Mouse (Mus musculus): ENCODE data around the gene Syk. TPM values are rescaled to one million over a fixed set of nuclear protein-coding genes. Genes with fewer than 3 reads are reported as not detected.

The Syk gene
- polyA plus RNA-seq, 1 experiment = 55.7 TPM

DNA sequence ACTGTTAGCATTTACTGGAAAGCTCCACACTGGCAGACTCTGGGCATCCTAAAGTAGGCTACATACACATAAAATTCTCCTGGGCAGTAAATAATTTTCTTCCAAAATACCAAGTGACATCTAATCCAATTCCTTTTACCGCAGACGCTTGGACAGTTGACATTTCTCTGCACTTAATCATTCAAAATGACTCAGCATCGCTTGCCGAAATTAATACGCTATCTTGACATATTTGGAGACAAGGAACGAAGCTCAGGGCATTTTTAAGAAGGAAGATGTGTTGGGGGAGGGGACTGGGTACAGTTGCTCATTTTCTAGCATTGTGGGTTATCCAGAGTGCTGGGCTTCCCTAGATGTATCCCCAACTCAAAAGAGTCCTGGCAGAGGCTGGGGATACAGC lies 36.7 kb upstream of the Syk start:
- Histone ChIP-seq H3K4me1 (peaks cover 96% of the 10 kb centered on the region), H3K4me3 (replicated peaks) (no peak overlapping the region), H3K27me3 (replicated peaks) (no peaks in the 10 kb centered on the region), H3K9me3 (peaks cover 7% of the 10 kb centered on the region; the same call in 1 of the 2 replicates), H3K36me3 (replicated peaks; ENCODE audit: low read length) (peaks cover 27% of the 10 kb centered on the region)
- TF ChIP-seq GATA1 (IDR thresholded peaks at IDR 0.05; ENCODE audit: borderline replicate concordance, low read length) (no peak), FLI1 (IDR thresholded peaks at IDR 0.05; ENCODE audit: low read length) (no peak)

DNA sequence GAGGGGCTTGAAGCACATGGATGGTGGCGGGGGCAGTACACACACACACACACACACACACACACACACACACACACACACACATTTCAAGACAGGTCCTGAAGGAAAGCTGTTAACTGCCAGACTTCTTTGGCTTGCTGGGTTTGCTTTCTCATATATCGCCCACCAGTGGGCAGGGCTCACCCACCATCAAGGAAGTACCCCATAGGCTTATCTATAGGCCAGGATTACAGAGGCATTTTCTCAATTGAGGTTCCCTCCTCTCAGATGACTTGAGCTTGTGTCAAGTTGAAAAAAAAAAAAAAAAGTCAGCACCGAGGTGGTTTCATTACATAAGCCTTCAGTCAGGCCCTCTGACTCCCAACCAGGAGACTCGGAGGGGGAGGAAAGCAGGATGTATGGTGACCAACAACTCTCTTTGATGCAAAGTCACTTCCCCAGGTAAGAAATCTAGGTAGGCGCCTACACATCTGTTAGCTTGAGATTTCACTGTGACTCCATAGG lies 32.2 kb upstream of the Syk start:
- Histone ChIP-seq H3K4me1 (peaks cover 97% of the 10 kb centered on the region), H3K4me3 (replicated peaks) (peak overlapping the region; percentile 89), H3K27me3 (replicated peaks) (no peaks in the 10 kb centered on the region), H3K36me3 (replicated peaks; ENCODE audit: low read length) (peaks cover 56% of the 10 kb centered on the region), H3K9me3 (peaks cover 7% of the 10 kb centered on the region; the same call in 1 of the 2 replicates)
- no peak; the same call in 2 of the 3 replicates for TF ChIP-seq GATA1 (IDR thresholded peaks at IDR 0.05; ENCODE audit: borderline replicate concordance, low read length)
- no peak for TF ChIP-seq FLI1 (IDR thresholded peaks at IDR 0.05; ENCODE audit: low read length)

DNA sequence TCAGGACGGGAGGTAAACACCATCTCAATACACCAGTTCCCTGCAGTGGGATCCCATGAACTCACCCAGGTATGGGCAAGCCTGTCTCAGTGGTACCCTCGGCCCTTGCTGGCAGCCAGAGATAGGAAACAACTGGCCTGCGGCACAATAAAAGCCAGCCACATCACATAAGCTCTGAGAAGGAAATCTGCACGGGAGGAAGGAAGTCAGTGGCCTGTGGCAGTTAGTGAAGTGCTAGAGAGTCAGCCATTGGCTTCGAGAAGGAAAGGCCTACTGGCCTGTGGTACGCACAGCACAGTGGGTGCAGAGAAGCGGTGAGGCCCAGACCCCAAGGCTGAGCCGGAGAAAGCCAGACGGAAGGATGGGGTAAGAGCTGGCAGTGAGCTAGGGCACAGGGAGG lies 31.7 kb upstream of the Syk start:
- H3K27me3 ChIP-seq (replicated peaks) = no peaks in the 10 kb centered on the region
- H3K9me3 ChIP-seq = peaks cover 7% of the 10 kb centered on the region; the same call in 1 of the 2 replicates
- TF ChIP-seq FLI1 (IDR thresholded peaks at IDR 0.05; ENCODE audit: low read length) (no peak), GATA1 (IDR thresholded peaks at IDR 0.05; ENCODE audit: borderline replicate concordance, low read length) (no peak)
- H3K4me3 ChIP-seq (replicated peaks) = peak overlapping the region; percentile 89
- peaks cover 58% of the 10 kb centered on the region for H3K36me3 ChIP-seq (replicated peaks; ENCODE audit: low read length)
- peaks cover 95% of the 10 kb centered on the region for H3K4me1 ChIP-seq

DNA sequence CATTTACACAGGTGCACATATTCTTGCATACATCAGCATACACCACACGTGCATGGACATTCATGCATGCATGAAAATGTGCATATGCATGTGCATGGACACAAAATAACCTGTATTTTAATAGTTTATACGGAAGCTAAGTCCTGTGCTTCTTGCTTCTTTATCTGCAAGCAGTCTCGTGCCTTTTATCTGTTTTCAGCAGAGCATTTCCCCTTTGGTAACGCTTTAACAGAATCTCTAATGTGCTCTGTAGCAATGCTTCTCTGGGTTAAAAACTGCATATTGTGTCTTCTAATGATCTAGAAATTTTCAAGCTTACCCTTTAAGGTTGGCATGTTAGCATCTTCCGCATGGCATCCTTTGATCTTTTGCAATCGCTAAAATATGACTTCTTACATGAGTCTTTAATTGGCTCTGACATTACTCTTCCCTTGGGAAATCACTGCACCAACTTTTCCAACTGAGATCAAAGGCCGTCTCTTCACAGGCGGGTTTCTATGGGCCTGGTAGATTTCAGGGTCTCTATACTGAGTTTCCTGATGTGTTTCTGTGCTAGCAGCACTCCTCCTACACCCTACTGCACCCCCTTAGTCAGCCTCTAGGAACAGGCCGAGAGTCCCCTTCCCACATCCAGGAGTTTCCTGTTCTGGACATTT lies 30.0 kb upstream of the Syk start:
- H3K27me3 ChIP-seq (replicated peaks) = no peaks in the 10 kb centered on the region
- H3K4me3 ChIP-seq (replicated peaks) = peak overlapping the region; percentile 69
- peaks cover 69% of the 10 kb centered on the region for H3K36me3 ChIP-seq (replicated peaks; ENCODE audit: low read length)
- peaks cover 5% of the 10 kb centered on the region; the same call in 1 of the 2 replicates for H3K9me3 ChIP-seq
- H3K4me1 ChIP-seq = peaks cover 91% of the 10 kb centered on the region
- TF ChIP-seq GATA1 (IDR thresholded peaks at IDR 0.05; ENCODE audit: borderline replicate concordance, low read length) (no peak), FLI1 (IDR thresholded peaks at IDR 0.05; ENCODE audit: low read length) (no peak)

DNA sequence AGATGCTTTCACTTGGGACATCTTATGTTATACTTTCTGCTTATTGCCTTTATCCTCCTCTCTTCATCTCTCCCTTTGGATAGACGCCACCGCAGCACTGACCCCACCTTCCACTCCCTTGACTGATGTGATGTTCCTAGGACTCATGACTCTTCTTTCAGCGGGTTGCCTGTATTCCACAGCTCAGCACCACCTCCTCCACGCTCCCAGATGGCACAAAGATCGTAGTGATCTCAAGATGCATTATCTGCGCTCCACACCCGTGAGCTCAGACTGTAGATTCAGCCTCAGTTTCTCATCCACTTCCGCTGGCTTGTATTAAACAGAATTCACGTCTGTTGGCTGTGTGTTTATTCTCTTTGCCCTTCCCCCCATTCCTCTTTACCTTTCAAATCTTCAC lies 28.3 kb upstream of the Syk start:
- no peaks in the 10 kb centered on the region for H3K9me3 ChIP-seq
- H3K4me3 ChIP-seq (replicated peaks) = no peak overlapping the region
- no peak for TF ChIP-seq FLI1 (IDR thresholded peaks at IDR 0.05; ENCODE audit: low read length)
- no peak for TF ChIP-seq GATA1 (IDR thresholded peaks at IDR 0.05; ENCODE audit: borderline replicate concordance, low read length)
- peaks cover 86% of the 10 kb centered on the region for H3K4me1 ChIP-seq
- H3K27me3 ChIP-seq (replicated peaks) = no peaks in the 10 kb centered on the region
- H3K36me3 ChIP-seq (replicated peaks; ENCODE audit: low read length) = peaks cover 72% of the 10 kb centered on the region

DNA sequence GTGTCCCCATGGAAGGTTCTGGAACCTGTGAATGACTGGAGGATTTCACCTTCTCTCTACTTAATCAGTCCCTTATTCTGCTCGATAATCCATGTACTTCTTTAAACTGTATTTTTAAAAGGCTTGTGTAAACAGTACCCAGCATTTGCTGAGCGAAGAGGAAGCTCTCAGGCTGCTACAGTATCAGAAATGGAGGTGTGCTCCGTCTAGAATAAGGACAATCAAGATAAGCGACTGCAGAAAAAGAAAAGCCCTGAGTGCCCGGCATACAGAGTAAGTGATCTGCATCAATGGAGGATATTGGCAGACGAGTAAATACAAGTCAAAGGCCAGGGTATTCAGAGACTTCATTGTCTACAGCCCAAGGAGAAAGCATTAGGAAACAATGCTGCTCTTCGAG lies 25.6 kb upstream of the Syk start:
- no peak for TF ChIP-seq FLI1 (IDR thresholded peaks at IDR 0.05; ENCODE audit: low read length)
- no peak for TF ChIP-seq GATA1 (IDR thresholded peaks at IDR 0.05; ENCODE audit: borderline replicate concordance, low read length)
- Histone ChIP-seq H3K4me1 (peaks cover 86% of the 10 kb centered on the region), H3K36me3 (replicated peaks; ENCODE audit: low read length) (peaks cover 91% of the 10 kb centered on the region), H3K27me3 (replicated peaks) (no peaks in the 10 kb centered on the region), H3K4me3 (replicated peaks) (no peak overlapping the region), H3K9me3 (no peaks in the 10 kb centered on the region)

DNA sequence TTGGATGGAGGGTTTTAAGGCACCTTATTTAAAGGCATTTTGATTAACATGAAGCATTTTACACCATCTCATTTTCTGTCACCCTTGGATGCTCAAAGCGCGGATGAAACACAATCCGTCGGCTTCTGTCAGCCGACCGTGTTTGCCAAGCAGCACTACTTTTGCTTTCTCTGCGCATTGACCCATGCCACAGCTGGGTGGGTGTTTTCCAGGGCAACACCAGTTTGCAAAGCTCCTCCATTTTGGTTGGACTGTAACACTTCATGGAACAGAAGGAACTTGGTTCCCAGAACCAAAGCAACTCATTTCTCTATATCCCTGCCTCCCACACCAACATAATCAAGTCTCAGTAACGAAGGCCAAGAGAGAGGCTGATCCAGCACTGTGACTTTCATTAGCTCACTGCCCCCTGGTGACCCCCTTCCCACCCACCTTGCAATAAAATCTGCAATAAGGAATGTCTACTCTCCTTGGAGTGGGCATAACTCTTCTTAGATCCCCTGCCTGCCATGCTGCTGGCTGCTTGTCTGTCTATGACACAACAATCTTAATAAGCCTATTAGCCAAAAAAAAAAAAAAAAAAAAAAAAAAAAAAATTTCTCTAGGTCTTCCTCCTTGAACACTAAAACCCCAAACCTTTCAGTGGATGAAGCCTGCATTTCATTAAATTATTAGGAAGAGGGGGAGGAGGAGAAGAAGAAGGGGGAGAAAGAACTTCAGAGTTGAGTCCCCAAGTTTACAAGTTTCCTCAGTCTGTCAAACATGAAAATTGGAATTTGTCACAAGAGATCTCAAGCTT lies 21.4 kb upstream of the Syk start:
- H3K36me3 ChIP-seq (replicated peaks; ENCODE audit: low read length) = peaks cover 84% of the 10 kb centered on the region
- peaks cover 88% of the 10 kb centered on the region for H3K4me1 ChIP-seq
- no peaks in the 10 kb centered on the region for H3K9me3 ChIP-seq
- H3K4me3 ChIP-seq (replicated peaks) = no peak overlapping the region
- TF ChIP-seq GATA1 (IDR thresholded peaks at IDR 0.05; ENCODE audit: borderline replicate concordance, low read length) (no peak), FLI1 (IDR thresholded peaks at IDR 0.05; ENCODE audit: low read length) (no peak)
- no peaks in the 10 kb centered on the region for H3K27me3 ChIP-seq (replicated peaks)

DNA sequence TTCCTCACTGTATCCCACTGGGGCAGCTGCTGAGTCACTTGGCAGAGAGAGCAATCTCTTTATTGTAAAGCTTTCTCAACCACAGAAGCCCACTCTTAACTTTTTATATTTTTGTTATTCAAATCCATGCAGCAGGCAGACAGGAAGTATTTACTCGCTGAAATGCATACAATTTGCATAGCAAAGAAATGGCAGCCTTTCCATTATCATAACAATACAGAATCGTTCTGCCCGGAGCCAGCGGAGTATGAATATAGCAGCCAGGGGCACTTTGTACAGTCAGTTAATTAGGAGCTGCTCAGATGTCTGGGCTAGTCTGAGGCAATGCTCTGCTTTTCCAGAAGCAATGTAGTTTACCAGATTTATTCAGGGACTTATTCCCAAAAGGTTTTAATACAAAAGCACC lies 20.8 kb upstream of the Syk start:
- TF ChIP-seq FLI1 (IDR thresholded peaks at IDR 0.05; ENCODE audit: low read length) (no peak), GATA1 (IDR thresholded peaks at IDR 0.05; ENCODE audit: borderline replicate concordance, low read length) (no peak)
- Histone ChIP-seq H3K27me3 (replicated peaks) (no peaks in the 10 kb centered on the region), H3K36me3 (replicated peaks; ENCODE audit: low read length) (peaks cover 80% of the 10 kb centered on the region), H3K9me3 (no peaks in the 10 kb centered on the region), H3K4me3 (replicated peaks) (no peak overlapping the region), H3K4me1 (peaks cover 93% of the 10 kb centered on the region)

DNA sequence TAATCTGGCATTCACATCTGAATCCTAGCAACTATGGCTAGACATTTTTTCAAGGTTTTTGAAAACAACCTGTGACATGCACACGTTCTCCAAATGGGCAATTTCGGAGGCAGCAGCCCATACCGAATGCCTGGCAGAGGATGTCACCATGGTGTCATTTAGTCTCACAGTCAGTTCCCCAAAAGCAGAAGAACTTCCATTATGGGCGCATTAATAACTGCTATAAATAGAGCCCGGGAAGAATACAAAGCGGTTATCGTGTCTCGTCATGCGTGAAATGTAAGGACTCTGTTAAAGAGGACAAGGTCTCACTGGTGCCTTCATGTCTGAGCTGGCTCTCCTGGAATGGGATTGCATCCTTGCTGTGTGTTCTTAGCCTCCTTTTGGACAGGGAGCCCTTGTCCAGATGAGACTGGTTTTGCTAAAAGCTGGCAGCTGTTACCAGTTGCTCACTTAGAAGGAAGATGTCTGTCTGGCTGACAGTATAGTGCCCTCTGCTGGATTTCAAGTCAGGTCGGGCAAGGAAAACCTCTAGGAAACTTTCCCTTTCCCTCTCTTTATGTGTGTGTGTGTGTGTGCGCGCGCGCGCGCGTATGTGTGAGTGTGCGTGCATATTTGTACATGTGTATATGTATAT lies 17.8 kb upstream of the Syk start:
- peaks cover 58% of the 10 kb centered on the region for H3K36me3 ChIP-seq (replicated peaks; ENCODE audit: low read length)
- no peaks in the 10 kb centered on the region for H3K27me3 ChIP-seq (replicated peaks)
- no peaks in the 10 kb centered on the region for H3K9me3 ChIP-seq
- peaks cover 99% of the 10 kb centered on the region for H3K4me1 ChIP-seq
- no peak overlapping the region for H3K4me3 ChIP-seq (replicated peaks)
- TF ChIP-seq GATA1 (IDR thresholded peaks at IDR 0.05; ENCODE audit: borderline replicate concordance, low read length) = no peak
- TF ChIP-seq FLI1 (IDR thresholded peaks at IDR 0.05; ENCODE audit: low read length) = no peak

Data from megakaryocyte, embryonic 14.5 days (primary cell).